Mouse (Mus musculus) kidney, embryonic 14.5 days (tissue): ENCODE results near the gene Sox8. TPM values are rescaled to one million over a fixed set of nuclear protein-coding genes. Genes with fewer than 3 reads are reported as not detected.

Experiments
- ATAC-seq: fragments of 200-750 bp; cut with Nextera tagmentation; 2 replicates; pipeline ENCODE4 v1.8.0; 2017; ENCODE audit warnings: moderate number of reproducible peaks, mild to moderate bottlenecking, moderate TSS enrichment, moderate library complexity; ENCODE audit not compliant: low FRiP score, low TSS enrichment
- H3K27ac ChIP-seq: fragments of 300-500 bp; sonication (generic); 2 replicates; pipeline ENCODE4 v1.5.1; 2014; ENCODE audit warnings: low read depth, mild to moderate bottlenecking, low read length, moderate library complexity, mixed read lengths
- H3K27me3 ChIP-seq: fragments of 300-500 bp; sonication (generic); 2 replicates; pipeline ENCODE4 v1.6.1; 2014; ENCODE audit warnings: mild to moderate bottlenecking, low read length; ENCODE audit not compliant: control insufficient read depth, insufficient read depth
- H3K36me3 ChIP-seq: fragments of 300-500 bp; sonication (generic); 2 replicates; pipeline ENCODE4 v1.6.1; 2014; ENCODE audit warnings: low read length, mixed read lengths; ENCODE audit not compliant: control insufficient read depth, insufficient read depth
- H3K4me1 ChIP-seq: fragments of 300-500 bp; sonication (generic); 2 replicates; pipeline ENCODE4 v1.6.1; 2014; ENCODE audit warnings: low read length, mixed read lengths; ENCODE audit not compliant: control insufficient read depth, insufficient read depth
- H3K4me2 ChIP-seq: fragments of 300-500 bp; sonication (generic); replicated peaks from 2 replicates; pipeline ENCODE4 v1.6.1; 2014; ENCODE audit warnings: low read depth, mild to moderate bottlenecking, low read length
- H3K4me3 ChIP-seq: fragments of 300-500 bp; sonication (generic); 2 replicates; pipeline ENCODE4 v1.5.1; 2014; ENCODE audit warnings: mild to moderate bottlenecking, low read length
- H3K9ac ChIP-seq: fragments of 300-500 bp; sonication (generic); 2 replicates; pipeline ENCODE4 v1.6.1; 2014; ENCODE audit warnings: low read depth, mild to moderate bottlenecking, low read length, moderate library complexity
- H3K9me3 ChIP-seq: fragments of 300-500 bp; sonication (generic); 2 replicates; pipeline ENCODE4 v1.6.1; 2016; ENCODE audit warnings: low read length; ENCODE audit not compliant: control insufficient read depth
- WGBS: fragments of 180-500 bp; shearing (Covaris S2); extraction: QIAGEN DNeasy Blood & Tissue Kit; methylation state at CpG from one replicate; pipeline ENCODE4 v1.1.7; 2014; 5-methylcytosine and 5-hydroxymethylcytosine counted together
- polyA plus RNA-seq: library from polyadenylated mRNA; unstranded; fragments of >200 nt; fragmentation: Nextera tagmentation; extraction: Ambion mirVana; gene quantifications from 2 replicates; pipeline ENCODE4 v1.2.1, GENCODE M21; 2014

Sox8 gene
- polyA plus RNA-seq, 1 experiment from 2014 or later, result 8.5 TPM

- WGBS, result 80% methylated on average over 11 of the region's 11 CpGs
- H3K9me3 ChIP-seq, result no peaks in the 10 kb centered on the region
- H3K27me3 ChIP-seq, result no peaks in the 10 kb centered on the region
- no peak for ATAC-seq
- H3K36me3 ChIP-seq, result no peaks in the 10 kb centered on the region
- H3K27ac ChIP-seq, result no peak overlapping the region
- H3K9ac ChIP-seq, result no peak overlapping the region
- H3K4me1 ChIP-seq, result peaks cover 6% of the 10 kb centered on the region; the same call in 1 of the 2 replicates
- no peak overlapping the region for H3K4me3 ChIP-seq
- H3K4me2 ChIP-seq, result no peak overlapping the region
These were observed 19.2 kb downstream of the Sox8 start for GRCm38 (mm10) chr17:25551313-25551712.

- Histone ChIP-seq H3K27ac (no peak overlapping the region), H3K9ac (no peak overlapping the region), H3K27me3 (no peaks in the 10 kb centered on the region), H3K36me3 (no peaks in the 10 kb centered on the region), H3K4me1 (no peaks in the 10 kb centered on the region), H3K4me2 (no peak overlapping the region), H3K4me3 (no peak overlapping the region), H3K9me3 (no peaks in the 10 kb centered on the region)
- 82% methylated on average over 5 of the region's 5 CpGs for WGBS
- no peak for ATAC-seq
These were observed 20.5 kb downstream of the Sox8 start for GRCm38 (mm10) chr17:25550020-25550419.

- Histone ChIP-seq H3K27me3 (no peaks in the 10 kb centered on the region), H3K4me1 (no peaks in the 10 kb centered on the region), H3K36me3 (no peaks in the 10 kb centered on the region), H3K27ac (no peak overlapping the region), H3K9ac (no peak overlapping the region), H3K9me3 (no peaks in the 10 kb centered on the region), H3K4me2 (no peak overlapping the region), H3K4me3 (no peak overlapping the region)
- ATAC-seq, result no peak
- WGBS, result 42% methylated on average over 3 of the region's 3 CpGs
These were observed 23.5 kb downstream of the Sox8 start for GRCm38 (mm10) chr17:25547026-25547425.

- Histone ChIP-seq H3K27ac (no peak overlapping the region), H3K27me3 (no peaks in the 10 kb centered on the region), H3K4me1 (0 out of 2 replicates have a peak, but pooled peaks cover 8% of the 10 kb centered on the region), H3K36me3 (no peaks in the 10 kb centered on the region), H3K4me3 (no peak overlapping the region), H3K9ac (no peak overlapping the region), H3K9me3 (no peaks in the 10 kb centered on the region), H3K4me2 (no peak overlapping the region)
- ATAC-seq, result no peak
- 90% methylated on average over 4 of the region's 4 CpGs for WGBS
These were observed 28.7 kb downstream of the Sox8 start for GRCm38 (mm10) chr17:25541768-25542167.

- 71% methylated on average over 5 of the region's 5 CpGs for WGBS
- Histone ChIP-seq H3K27ac (no peak overlapping the region), H3K9me3 (no peaks in the 10 kb centered on the region), H3K4me1 (0 out of 2 replicates have a peak, but pooled peaks cover 8% of the 10 kb centered on the region), H3K27me3 (no peaks in the 10 kb centered on the region), H3K4me2 (no peak overlapping the region), H3K9ac (no peak overlapping the region), H3K4me3 (no peak overlapping the region), H3K36me3 (no peaks in the 10 kb centered on the region)
- no peak for ATAC-seq
These were observed 29.8 kb downstream of the Sox8 start for GRCm38 (mm10) chr17:25540731-25541130.

- H3K36me3 ChIP-seq, result no peaks in the 10 kb centered on the region
- H3K9ac ChIP-seq, result 0 out of 2 replicates have a peak overlapping the region, but pooled peaks have one; percentile 31
- no peak overlapping the region for H3K27ac ChIP-seq
- H3K27me3 ChIP-seq, result no peaks in the 10 kb centered on the region
- WGBS, result 28% methylated on average over 27 of the region's 27 CpGs
- peak overlapping the region; percentile 34 for H3K4me2 ChIP-seq
- peak; percentile 55; the same call in 1 of the 2 replicates for ATAC-seq
- H3K9me3 ChIP-seq, result no peaks in the 10 kb centered on the region
- H3K4me3 ChIP-seq, result peak overlapping the region; percentile 7; the same call in 1 of the 2 replicates
- 0 out of 2 replicates have a peak, but pooled peaks cover 8% of the 10 kb centered on the region for H3K4me1 ChIP-seq
These were observed 31.3 kb downstream of the Sox8 start for GRCm38 (mm10) chr17:25538945-25539875.

- no peak for ATAC-seq
- Histone ChIP-seq H3K36me3 (no peaks in the 10 kb centered on the region), H3K27me3 (no peaks in the 10 kb centered on the region), H3K4me1 (no peaks in the 10 kb centered on the region), H3K4me3 (no peak overlapping the region), H3K9ac (no peak overlapping the region), H3K4me2 (no peak overlapping the region), H3K27ac (no peak overlapping the region), H3K9me3 (no peaks in the 10 kb centered on the region)
- WGBS, result 72% methylated on average over 8 of the region's 8 CpGs
These were observed 40.0 kb downstream of the Sox8 start for GRCm38 (mm10) chr17:25530357-25531022.

- Histone ChIP-seq H3K9ac (no peak overlapping the region), H3K27ac (no peak overlapping the region), H3K27me3 (no peaks in the 10 kb centered on the region; the same call in 1 of the 2 replicates), H3K4me2 (no peak overlapping the region), H3K4me3 (no peak overlapping the region), H3K9me3 (no peaks in the 10 kb centered on the region), H3K36me3 (no peaks in the 10 kb centered on the region), H3K4me1 (no peaks in the 10 kb centered on the region)
- 60% methylated on average over 12 of the region's 12 CpGs for WGBS
- no peak for ATAC-seq
These were observed 48.4 kb downstream of the Sox8 start for GRCm38 (mm10) chr17:25522080-25522479.

GRCm38 (mm10) chr17:25520492-25520891, 50.0 kb downstream of the Sox8 start:
- Histone ChIP-seq H3K9ac (no peak overlapping the region), H3K4me2 (no peak overlapping the region)
- no peak for ATAC-seq

More at GRCm38 (mm10) chr17:25520492-25520891, 50.0 kb downstream of the Sox8 start:
- WGBS, result 19% methylated on average over 9 of the region's 9 CpGs
- H3K4me1 ChIP-seq, result peaks cover 4% of the 10 kb centered on the region; the same call in 1 of the 2 replicates
- H3K36me3 ChIP-seq, result no peaks in the 10 kb centered on the region
- H3K27me3 ChIP-seq, result no peaks in the 10 kb centered on the region; the same call in 1 of the 2 replicates
- no peak overlapping the region for H3K4me3 ChIP-seq
- H3K27ac ChIP-seq, result no peak overlapping the region
- no peaks in the 10 kb centered on the region for H3K9me3 ChIP-seq
